ENCODE assay signal across 20 mouse cellular contexts in the genomic region with DNA sequence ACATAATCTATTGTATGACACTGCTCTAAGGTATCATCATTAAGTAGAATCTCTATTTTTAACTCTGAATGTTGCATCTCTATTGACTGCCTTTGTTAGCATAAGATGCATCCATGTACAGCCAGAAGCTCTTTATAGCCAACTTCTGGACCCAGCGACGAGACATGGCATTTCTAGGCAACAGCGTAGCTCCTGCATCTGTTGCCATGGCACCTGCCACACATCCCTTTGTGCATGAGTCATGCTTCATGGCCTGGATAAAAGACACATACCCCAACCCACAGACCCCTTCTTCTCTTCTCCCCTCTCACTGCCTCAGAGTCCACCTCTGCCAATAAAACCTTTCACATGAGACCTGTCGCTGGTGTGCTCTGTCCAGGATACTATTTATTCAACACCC. TPM values are rescaled to one million over a fixed set of nuclear protein-coding genes. Genes with fewer than 3 reads are reported as not detected.
A peak's percentile ranks its signal among the peaks of the same experiment; 100 is the strongest.
DNase-seq lines count a peak whose midpoint lies in the region; ATAC-seq and TF ChIP-seq lines count a peak whose summit lies in the region.
"Had no signal": no experiment of that assay in that cellular context is flagged by ENCODE, and none has a peak within 500 bp of the region (broad histone marks: within the 10 kb centered on the region; RNA-seq: fewer than 3 reads in every experiment).

No protein-coding gene starts in this region.

- 0 out of 2 replicates have a peak overlapping the region, but pooled peaks have one; percentile 53 for H3K27ac ChIP-seq in midbrain, embryonic 16.5 days (ENCODE audit: low read length)
- H3K27ac ChIP-seq: embryonic facial prominence, embryonic 12.5 days; forebrain, embryonic 13.5 days had no signal

- TF ChIP-seq CTCF in lung, adult 2 months (IDR thresholded peaks at IDR 0.05; ENCODE audit: insufficient read depth, low read length), result no peak

- 23% methylated on average over 4 of the region's 4 CpGs for WGBS in midbrain, embryonic 16.5 days
- WGBS in lung, adult 2 months, result 85% methylated on average over 4 of the region's 4 CpGs

- no peaks in the 10 kb centered on the region for H3K27me3 ChIP-seq in midbrain, embryonic 16.5 days (ENCODE audit: control insufficient read depth, insufficient read depth, low read depth, low read length)
- H3K27me3 ChIP-seq: CH12.LX; embryonic facial prominence, embryonic 12.5 days; forebrain, embryonic 13.5 days had no signal

- no peak for TF ChIP-seq POLR2A in lung, adult 2 months (IDR thresholded peaks at IDR 0.05; ENCODE audit: borderline replicate concordance, extremely low read depth, low read depth, low read length)

- peaks cover 4% of the 10 kb centered on the region; the same call in 1 of the 2 replicates for H3K4me1 ChIP-seq in midbrain, embryonic 16.5 days (ENCODE audit: control insufficient read depth, insufficient read depth, low read length)
- H3K4me1 ChIP-seq in lung, adult 2 months (ENCODE audit: control insufficient read depth, insufficient read depth, low read length), result no peaks in the 10 kb centered on the region
- H3K4me1 ChIP-seq: embryonic facial prominence, embryonic 12.5 days; forebrain, embryonic 13.5 days had no signal

- peak; percentile 2 for DNase-seq in R1 (ENCODE audit: low read depth, low spot score)
- peak; percentile 1 for DNase-seq in brain, embryonic 18.5 days (ENCODE audit: low read depth, low spot score)
- DNase-seq in layer of hippocampus, adult 8-10 months (ENCODE audit: low spot score in 2 of 2), result peak; percentile 21 to 47
- DNase-seq in adrenal gland, adult 18-20 months (ENCODE audit: low spot score in 2 of 2), result no peak
- DNase-seq in lung, adult 2 months, result no peak
- DNase-seq: adrenal gland, postnatal 36 days; cerebellum, adult 2 months; lung, postnatal 14 days had no signal

- H3K4me2 ChIP-seq in midbrain, embryonic 16.5 days (ENCODE audit: low read length), result no peak overlapping the region
- H3K4me2 ChIP-seq: embryonic facial prominence, embryonic 12.5 days; forebrain, embryonic 13.5 days had no signal

- H3K9ac ChIP-seq in midbrain, embryonic 16.5 days (ENCODE audit: low read depth, low read length), result no peak overlapping the region
- H3K9ac ChIP-seq: embryonic facial prominence, embryonic 12.5 days; forebrain, embryonic 13.5 days had no signal

- H3K36me3 ChIP-seq in midbrain, embryonic 16.5 days (ENCODE audit: control insufficient read depth, insufficient read depth, low read length), result no peaks in the 10 kb centered on the region
- H3K36me3 ChIP-seq: embryonic facial prominence, embryonic 12.5 days had no signal

- H3K4me3 ChIP-seq in midbrain, embryonic 16.5 days (ENCODE audit: low read depth, low read length), result no peak overlapping the region
- H3K4me3 ChIP-seq in lung, adult 2 months (replicated peaks; ENCODE audit: extremely low read depth, low read depth, low read length), result no peak overlapping the region
- H3K4me3 ChIP-seq: embryonic facial prominence, embryonic 12.5 days; forebrain, embryonic 13.5 days; myocyte had no signal

- 0 out of 2 replicates have a peak, but pooled peaks have one; percentile 45 for ATAC-seq in midbrain, embryonic 16.5 days
- no peak for ATAC-seq in megakaryocyte, adult 5-6 weeks (ENCODE audit: poor library complexity, severe bottlenecking)
- ATAC-seq: forebrain, embryonic 13.5 days; intestine, postnatal 0 days; Patski had no signal

- H3K9me3 ChIP-seq in midbrain, embryonic 16.5 days (replicated peaks; ENCODE audit: control insufficient read depth, low read length, poor library complexity, severe bottlenecking), result no peaks in the 10 kb centered on the region; the same call in 1 of the 2 replicates
- H3K9me3 ChIP-seq: embryonic facial prominence, embryonic 12.5 days; forebrain, embryonic 13.5 days had no signal

RNA-seq across cellular contexts. Expression of gene Ccdc175, which starts 34.0 kb away (rescaled TPM):
- total RNA-seq in layer of hippocampus, adult 8-10 months (2022), result under 1 TPM in 1 of 4 experiments, not detected in 3; 0.13 TPM
- not detected in 2 replicates for polyA plus RNA-seq in midbrain, embryonic 16.5 days (2015; fragmentation: Nextera tagmentation; extraction: Ambion mirVana)
- total RNA-seq in adrenal gland, adult 18-20 months (2021), result not detected
- not detected in 2 replicates for total RNA-seq in megakaryocyte, adult 5-6 weeks (2015)
- not detected in 2 replicates for total RNA-seq in megakaryocyte, adult 5-6 weeks (2017)
- not detected in 2 replicates for polyA plus RNA-seq in lung, adult 2 months (2012; rRNA removed)
- total RNA-seq: adrenal gland, postnatal 36 days; CH12.LX; layer of hippocampus, postnatal 14 days; liver, adult 2 months had no signal
- polyA plus RNA-seq: cerebellum, adult 2 months; embryonic facial prominence, embryonic 12.5 days; forebrain, embryonic 13.5 days; heart, embryonic 16.5 days; intestine, postnatal 0 days; liver, adult 2 months; myocyte; Patski; stomach, embryonic 14.5 days had no signal

Comparison
In these comparisons a context has a peak if more than half of its experiments do, and no peak if none do; other contexts are left out.
1. DNase-seq: peak in R1 (single experiment), brain, embryonic 18.5 days (single experiment) and layer of hippocampus, adult 8-10 months (2 of 2); none in adrenal gland, adult 18-20 months (0 of 2) and lung, adult 2 months (single experiment).